Mouse (Mus musculus): ENCODE results near the gene Camta1. TPM values are rescaled to one million over a fixed set of nuclear protein-coding genes. Genes with fewer than 3 reads are reported as not detected.

The Camta1 gene
- total and polyA plus RNA-seq, 2 experiments, result 2.7 to 6.1 TPM

GRCm38 (mm10) chr4:151458686-151459085 is 403.0 kb downstream of the Camta1 start:
- WGBS, result 84% methylated on average over 11 of the region's 11 CpGs
- Histone ChIP-seq H3K27me3 (ENCODE audit: control insufficient read depth, insufficient read depth, low read length) (no peaks in the 10 kb centered on the region), H3K79me2 (ENCODE audit: control insufficient read depth, insufficient read depth, low read length) (no peaks in the 10 kb centered on the region), H3K9ac (ENCODE audit: low read depth, low read length) (no peak overlapping the region), H3K27ac (replicated peaks; ENCODE audit: insufficient read depth, low read depth, low read length) (no peak overlapping the region), H3K36me3 (ENCODE audit: control insufficient read depth, insufficient read depth, low read length) (no peaks in the 10 kb centered on the region), H3K4me1 (ENCODE audit: control insufficient read depth, insufficient read depth, low read length) (no peaks in the 10 kb centered on the region), H3K4me3 (ENCODE audit: insufficient read depth, low read depth, low read length) (no peak overlapping the region)
- DNase-seq (ENCODE audit: extremely low read depth, low read depth, low spot score), result no peak
- TF ChIP-seq CTCF (IDR thresholded peaks at IDR 0.05; ENCODE audit: low read depth, low read length), result no peak
- no peak for TF ChIP-seq POLR2A (IDR thresholded peaks at IDR 0.05; ENCODE audit: extremely low read depth, insufficient read depth, low read length)

DNA sequence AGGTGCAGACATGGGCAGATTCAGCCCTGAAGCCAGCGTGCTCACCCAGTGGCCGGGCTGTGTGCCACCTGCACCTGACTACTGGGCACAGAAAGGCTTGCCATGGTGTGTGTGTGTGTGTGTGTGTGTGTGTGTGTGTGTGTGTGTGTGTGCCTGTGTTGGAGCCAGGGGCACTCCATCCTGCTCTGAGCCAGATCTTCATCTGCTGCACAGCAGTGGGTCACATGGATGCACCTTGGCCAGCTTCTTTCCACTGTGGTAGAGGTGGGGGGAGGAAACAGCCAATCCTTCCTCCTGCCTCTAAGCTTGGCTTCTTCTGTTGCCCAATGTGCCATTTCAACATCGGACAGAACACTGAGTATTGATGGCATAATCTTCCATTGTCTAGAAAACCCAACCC is 407.1 kb downstream of the Camta1 start:
- no peak for DNase-seq (ENCODE audit: extremely low read depth, low read depth, low spot score)
- Histone ChIP-seq H3K9ac (ENCODE audit: low read depth, low read length) (no peak overlapping the region), H3K4me1 (ENCODE audit: control insufficient read depth, insufficient read depth, low read length) (no peaks in the 10 kb centered on the region), H3K36me3 (ENCODE audit: control insufficient read depth, insufficient read depth, low read length) (no peaks in the 10 kb centered on the region), H3K79me2 (ENCODE audit: control insufficient read depth, insufficient read depth, low read length) (no peaks in the 10 kb centered on the region), H3K4me3 (ENCODE audit: insufficient read depth, low read depth, low read length) (no peak overlapping the region), H3K27ac (replicated peaks; ENCODE audit: insufficient read depth, low read depth, low read length) (no peak overlapping the region), H3K27me3 (ENCODE audit: control insufficient read depth, insufficient read depth, low read length) (no peaks in the 10 kb centered on the region)
- WGBS, result 85% methylated on average over 3 of the region's 3 CpGs
- TF ChIP-seq CTCF (IDR thresholded peaks at IDR 0.05; ENCODE audit: low read depth, low read length) (no peak), POLR2A (IDR thresholded peaks at IDR 0.05; ENCODE audit: extremely low read depth, insufficient read depth, low read length) (no peak)

DNA sequence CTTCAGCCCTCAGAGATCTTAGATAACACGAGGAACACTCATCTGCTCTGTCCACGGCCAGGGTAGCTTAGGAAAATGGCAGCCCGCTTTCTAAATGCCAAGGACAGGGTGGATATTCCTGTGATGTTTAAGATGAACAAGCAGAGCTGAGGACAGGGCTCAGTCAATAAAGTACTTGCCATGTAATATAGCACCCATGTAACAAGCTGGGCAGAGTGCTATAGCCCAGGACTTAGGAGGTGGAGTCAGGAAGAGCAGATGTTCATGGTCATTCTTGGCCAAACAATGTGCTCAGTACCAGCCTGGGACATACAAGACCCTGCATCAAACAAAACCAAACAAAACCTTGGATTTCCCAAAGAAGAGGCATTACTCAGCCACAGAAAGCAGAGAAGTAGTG is 407.6 kb downstream of the Camta1 start:
- no peak for TF ChIP-seq POLR2A (IDR thresholded peaks at IDR 0.05; ENCODE audit: extremely low read depth, insufficient read depth, low read length)
- no peak for TF ChIP-seq CTCF (IDR thresholded peaks at IDR 0.05; ENCODE audit: low read depth, low read length)
- 80% methylated on average over 3 of the region's 3 CpGs for WGBS
- Histone ChIP-seq H3K27me3 (ENCODE audit: control insufficient read depth, insufficient read depth, low read length) (no peaks in the 10 kb centered on the region), H3K36me3 (ENCODE audit: control insufficient read depth, insufficient read depth, low read length) (no peaks in the 10 kb centered on the region), H3K79me2 (ENCODE audit: control insufficient read depth, insufficient read depth, low read length) (no peaks in the 10 kb centered on the region), H3K27ac (replicated peaks; ENCODE audit: insufficient read depth, low read depth, low read length) (no peak overlapping the region), H3K4me1 (ENCODE audit: control insufficient read depth, insufficient read depth, low read length) (no peaks in the 10 kb centered on the region), H3K9ac (ENCODE audit: low read depth, low read length) (no peak overlapping the region), H3K4me3 (ENCODE audit: insufficient read depth, low read depth, low read length) (no peak overlapping the region)
- no peak for DNase-seq (ENCODE audit: extremely low read depth, low read depth, low spot score)

GRCm38 (mm10) chr4:151451885-151452284 is 409.8 kb downstream of the Camta1 start:
- H3K36me3 ChIP-seq (ENCODE audit: control insufficient read depth, insufficient read depth, low read length), result no peaks in the 10 kb centered on the region
- H3K27ac ChIP-seq (replicated peaks; ENCODE audit: insufficient read depth, low read depth, low read length), result no peak overlapping the region
- H3K4me3 ChIP-seq (ENCODE audit: insufficient read depth, low read depth, low read length), result no peak overlapping the region
- no peaks in the 10 kb centered on the region for H3K4me1 ChIP-seq (ENCODE audit: control insufficient read depth, insufficient read depth, low read length)
- no peaks in the 10 kb centered on the region for H3K27me3 ChIP-seq (ENCODE audit: control insufficient read depth, insufficient read depth, low read length)
- 76% methylated on average over 6 of the region's 6 CpGs for WGBS
- no peak overlapping the region for H3K9ac ChIP-seq (ENCODE audit: low read depth, low read length)
- H3K79me2 ChIP-seq (ENCODE audit: control insufficient read depth, insufficient read depth, low read length), result no peaks in the 10 kb centered on the region
- TF ChIP-seq CTCF (IDR thresholded peaks at IDR 0.05; ENCODE audit: low read depth, low read length) (no peak), POLR2A (IDR thresholded peaks at IDR 0.05; ENCODE audit: extremely low read depth, insufficient read depth, low read length) (no peak)
- DNase-seq (ENCODE audit: extremely low read depth, low read depth, low spot score), result no peak

GRCm38 (mm10) chr4:151449981-151450380 is 411.7 kb downstream of the Camta1 start:
- Histone ChIP-seq H3K36me3 (ENCODE audit: control insufficient read depth, insufficient read depth, low read length) (no peaks in the 10 kb centered on the region), H3K27ac (replicated peaks; ENCODE audit: insufficient read depth, low read depth, low read length) (no peak overlapping the region), H3K9ac (ENCODE audit: low read depth, low read length) (no peak overlapping the region), H3K79me2 (ENCODE audit: control insufficient read depth, insufficient read depth, low read length) (no peaks in the 10 kb centered on the region), H3K4me1 (ENCODE audit: control insufficient read depth, insufficient read depth, low read length) (no peaks in the 10 kb centered on the region), H3K4me3 (ENCODE audit: insufficient read depth, low read depth, low read length) (no peak overlapping the region), H3K27me3 (ENCODE audit: control insufficient read depth, insufficient read depth, low read length) (no peaks in the 10 kb centered on the region)
- TF ChIP-seq POLR2A (IDR thresholded peaks at IDR 0.05; ENCODE audit: extremely low read depth, insufficient read depth, low read length) (no peak), CTCF (IDR thresholded peaks at IDR 0.05; ENCODE audit: low read depth, low read length) (no peak)
- DNase-seq (ENCODE audit: extremely low read depth, low read depth, low spot score), result no peak
- WGBS, result 57% methylated on average over 8 of the region's 8 CpGs

DNA sequence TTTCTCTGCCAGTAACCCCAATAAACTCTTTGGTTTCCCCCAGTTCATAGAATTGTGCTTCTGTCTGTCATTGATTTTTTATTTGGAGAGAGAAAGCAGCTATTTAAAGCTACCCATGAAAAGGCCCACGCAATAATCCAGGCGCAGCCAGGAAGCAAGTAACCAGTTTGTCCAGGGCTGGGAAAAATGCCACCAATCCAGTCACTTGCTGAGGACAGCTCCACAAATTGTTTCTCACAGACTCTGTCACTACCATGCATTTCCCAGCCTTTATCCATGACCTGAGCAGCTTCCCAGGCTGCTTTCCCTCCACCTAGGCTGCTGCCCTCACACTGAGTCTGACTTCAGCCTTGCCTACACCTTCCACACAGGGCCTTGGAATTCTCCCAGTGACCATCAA is 413.3 kb downstream of the Camta1 start:
- DNase-seq (ENCODE audit: extremely low read depth, low read depth, low spot score), result no peak
- Histone ChIP-seq H3K27ac (replicated peaks; ENCODE audit: insufficient read depth, low read depth, low read length) (no peak overlapping the region), H3K9ac (ENCODE audit: low read depth, low read length) (no peak overlapping the region), H3K4me1 (ENCODE audit: control insufficient read depth, insufficient read depth, low read length) (no peaks in the 10 kb centered on the region), H3K36me3 (ENCODE audit: control insufficient read depth, insufficient read depth, low read length) (no peaks in the 10 kb centered on the region), H3K79me2 (ENCODE audit: control insufficient read depth, insufficient read depth, low read length) (no peaks in the 10 kb centered on the region), H3K4me3 (ENCODE audit: insufficient read depth, low read depth, low read length) (no peak overlapping the region), H3K27me3 (ENCODE audit: control insufficient read depth, insufficient read depth, low read length) (no peaks in the 10 kb centered on the region)
- no peak for TF ChIP-seq POLR2A (IDR thresholded peaks at IDR 0.05; ENCODE audit: extremely low read depth, insufficient read depth, low read length)
- no peak for TF ChIP-seq CTCF (IDR thresholded peaks at IDR 0.05; ENCODE audit: low read depth, low read length)
- WGBS, result 93% methylated on average over 2 of the region's 2 CpGs

Data from liver, adult 2 months (tissue).